In genomic region chrX:36530251-36530650, GRCm38 (mm10) we compare ENCODE assay signal across 27 mouse cellular contexts. TPM values are rescaled to one million over a fixed set of nuclear protein-coding genes. Genes with fewer than 3 reads are reported as not detected.
A peak's percentile ranks its signal among the peaks of the same experiment; 100 is the strongest.
DNase-seq lines count a peak whose midpoint lies in the region; ATAC-seq and TF ChIP-seq lines count a peak whose summit lies in the region.
"Had no signal": no experiment of that assay in that cellular context is flagged by ENCODE, and none has a peak within 500 bp of the region (broad histone marks: within the 10 kb centered on the region; RNA-seq: fewer than 3 reads in every experiment).

No protein-coding gene starts in this region.

- DNase-seq in embryonic facial prominence, embryonic 14.5 days (ENCODE audit: low spot score), result peak; percentile 2
- DNase-seq in embryonic facial prominence, embryonic 10.5 days (ENCODE audit: low spot score), result no peak
- DNase-seq in heart, adult 8-10 months (ENCODE audit: low spot score), result peak; percentile 18
- DNase-seq in heart, postnatal 4 days, result no peak
- peak; percentile 21 for DNase-seq in kidney, adult 2 months
- DNase-seq in kidney, adult 8-10 months, result no peak
- peak; percentile 8 for DNase-seq in kidney, postnatal 14 days
- no peak for DNase-seq in kidney, postnatal 10 days
- DNase-seq: adrenal gland, adult 8-10 months; adrenal gland, postnatal 14 days; adrenal gland, postnatal 36 days; B cell, adult 2 months; cerebellum, adult 11-12 months; cerebellum, adult 2 months; cerebellum, adult 9-10 months; cerebellum, postnatal 10 days; cerebellum, postnatal 25 days had no signal

- H3K9me3 ChIP-seq in embryonic facial prominence, embryonic 14.5 days (ENCODE audit: control insufficient read depth, low read length), result no peaks in the 10 kb centered on the region
- H3K9me3 ChIP-seq in embryonic facial prominence, embryonic 10.5 days, result no peaks in the 10 kb centered on the region
- H3K9me3 ChIP-seq: embryonic facial prominence, embryonic 13.5 days; forebrain, embryonic 13.5 days; forebrain, embryonic 15.5 days; G1E had no signal

- ATAC-seq in embryonic facial prominence, embryonic 14.5 days (ENCODE audit: low read depth), result no peak
- ATAC-seq: activated CD4-positive, CD25-positive, alpha-beta regulatory T cell, adult 4 months; CD4-positive, CD25-positive, alpha-beta regulatory T cell, adult 4 months; forebrain, embryonic 13.5 days; forebrain, embryonic 15.5 days; Patski had no signal

- no peak overlapping the region for H3K27ac ChIP-seq in embryonic facial prominence, embryonic 14.5 days (replicated peaks; ENCODE audit: low read depth, low read length)
- H3K27ac ChIP-seq in embryonic facial prominence, embryonic 10.5 days (replicated peaks), result no peak overlapping the region
- no peak overlapping the region for H3K27ac ChIP-seq in kidney, adult 2 months (ENCODE audit: insufficient read depth, low read depth, low read length)
- H3K27ac ChIP-seq: embryonic facial prominence, embryonic 13.5 days; forebrain, embryonic 13.5 days; forebrain, embryonic 15.5 days had no signal

- no peak for TF ChIP-seq POLR2A in kidney, adult 2 months (IDR thresholded peaks at IDR 0.05; ENCODE audit: low read depth, low read length)

- no peak for TF ChIP-seq CTCF in kidney, adult 2 months (conservative IDR thresholded peaks at IDR 0.05; ENCODE audit: insufficient read depth, insufficient read length, low read depth, low read length)

- H3K4me3 ChIP-seq in embryonic facial prominence, embryonic 14.5 days (ENCODE audit: low read depth, low read length), result no peak overlapping the region
- no peak overlapping the region for H3K4me3 ChIP-seq in embryonic facial prominence, embryonic 10.5 days
- no peak overlapping the region for H3K4me3 ChIP-seq in kidney, adult 2 months (ENCODE audit: insufficient read depth, low read depth, low read length)
- H3K4me3 ChIP-seq: embryonic facial prominence, embryonic 13.5 days; forebrain, embryonic 13.5 days; forebrain, embryonic 15.5 days had no signal

- H3K4me2 ChIP-seq in embryonic facial prominence, embryonic 14.5 days (ENCODE audit: low read depth, low read length), result no peak overlapping the region
- H3K4me2 ChIP-seq: embryonic facial prominence, embryonic 13.5 days; forebrain, embryonic 13.5 days; forebrain, embryonic 15.5 days had no signal

- no peaks in the 10 kb centered on the region for H3K27me3 ChIP-seq in embryonic facial prominence, embryonic 14.5 days (replicated peaks; ENCODE audit: control insufficient read depth, insufficient read depth, low read length)
- H3K27me3 ChIP-seq in embryonic facial prominence, embryonic 10.5 days (replicated peaks; ENCODE audit: low read depth, poor library complexity, severe bottlenecking), result no peaks in the 10 kb centered on the region
- H3K27me3 ChIP-seq in kidney, adult 2 months (replicated peaks; ENCODE audit: control insufficient read depth, insufficient read depth, low read length), result no peaks in the 10 kb centered on the region
- H3K27me3 ChIP-seq: CH12.LX; embryonic facial prominence, embryonic 13.5 days; forebrain, embryonic 13.5 days; forebrain, embryonic 15.5 days had no signal

- H3K9ac ChIP-seq in embryonic facial prominence, embryonic 14.5 days (ENCODE audit: low read depth, low read length), result no peak overlapping the region
- H3K9ac ChIP-seq: embryonic facial prominence, embryonic 13.5 days; forebrain, embryonic 13.5 days; forebrain, embryonic 15.5 days had no signal

- WGBS in embryonic facial prominence, embryonic 14.5 days, result 75% methylated on average over 5 of the region's 5 CpGs
- WGBS in embryonic facial prominence, embryonic 10.5 days, result 82% methylated on average over 5 of the region's 5 CpGs
- 72% methylated on average over 5 of the region's 5 CpGs for WGBS in kidney, adult 2 months

- no peaks in the 10 kb centered on the region for H3K4me1 ChIP-seq in embryonic facial prominence, embryonic 14.5 days (ENCODE audit: control insufficient read depth, insufficient read depth, low read length)
- no peaks in the 10 kb centered on the region for H3K4me1 ChIP-seq in embryonic facial prominence, embryonic 10.5 days
- H3K4me1 ChIP-seq in kidney, adult 2 months (ENCODE audit: control insufficient read depth, insufficient read depth, low read length), result no peaks in the 10 kb centered on the region
- H3K4me1 ChIP-seq: embryonic facial prominence, embryonic 13.5 days; forebrain, embryonic 13.5 days; forebrain, embryonic 15.5 days had no signal

- no peaks in the 10 kb centered on the region for H3K36me3 ChIP-seq in embryonic facial prominence, embryonic 14.5 days (ENCODE audit: control insufficient read depth, insufficient read depth, low read length)
- H3K36me3 ChIP-seq in embryonic facial prominence, embryonic 10.5 days (replicated peaks), result no peaks in the 10 kb centered on the region
- H3K36me3 ChIP-seq in kidney, adult 2 months (ENCODE audit: control insufficient read depth, insufficient read depth, low read length), result no peaks in the 10 kb centered on the region
- H3K36me3 ChIP-seq: embryonic facial prominence, embryonic 13.5 days; forebrain, embryonic 15.5 days; G1E had no signal

RNA-seq across cellular contexts. Expression of gene Gm14569, which starts 38.6 kb away (rescaled TPM):
- not detected in 2 replicates for polyA plus RNA-seq in embryonic facial prominence, embryonic 14.5 days (2014; fragmentation: Nextera tagmentation; extraction: Ambion mirVana)
- not detected in 2 replicates for polyA plus RNA-seq in embryonic facial prominence, embryonic 10.5 days (2016; fragmentation: Nextera tagmentation; extraction: Ambion mirVana)
- not detected for total RNA-seq in heart, adult 8-10 months (2022)
- not detected for total RNA-seq in heart, postnatal 4 days (2021)
- polyA plus RNA-seq in kidney, adult 2 months (2012; rRNA removed), result not detected in 2 replicates
- total RNA-seq: adrenal gland, postnatal 14 days; CH12.LX had no signal
- polyA plus RNA-seq: activated CD4-positive, CD25-positive, alpha-beta regulatory T cell, adult 4 months; CD4-positive, CD25-positive, alpha-beta regulatory T cell, adult 4 months; embryonic facial prominence, embryonic 11.5 days; embryonic facial prominence, embryonic 13.5 days; forebrain, embryonic 11.5 days; forebrain, embryonic 13.5 days; forebrain, embryonic 15.5 days; G1E; Patski had no signal

Comparison
In these comparisons a context has a peak if more than half of its experiments do, and no peak if none do; other contexts are left out.
1. DNase-seq: peak in embryonic facial prominence, embryonic 14.5 days (single experiment), heart, adult 8-10 months (single experiment), kidney, adult 2 months (single experiment) and kidney, postnatal 14 days (single experiment); none in embryonic facial prominence, embryonic 10.5 days (single experiment), heart, postnatal 4 days (single experiment), kidney, adult 8-10 months (0 of 2) and kidney, postnatal 10 days (single experiment).